ENCODE assay signal across 30 mouse cellular contexts in the genomic region with DNA sequence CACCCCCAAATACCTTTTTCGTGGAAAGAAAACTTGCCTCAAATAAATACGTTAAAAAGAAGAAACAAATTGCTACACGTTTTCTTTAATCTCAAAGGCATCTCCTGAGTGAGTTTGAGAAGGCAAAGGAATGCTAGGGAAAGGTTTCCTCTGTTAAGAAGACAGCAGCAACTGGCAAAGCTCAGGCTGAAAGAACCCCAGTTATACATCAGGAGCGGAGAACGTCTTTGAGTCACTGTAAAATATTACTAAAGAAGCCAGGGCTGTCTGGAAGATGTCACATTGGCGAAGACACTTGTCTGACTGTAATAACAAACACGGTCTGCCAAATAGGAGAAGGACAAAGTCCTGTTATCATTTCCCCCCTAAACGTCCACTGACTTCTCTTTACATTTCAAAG. TPM values are rescaled to one million over a fixed set of nuclear protein-coding genes. Genes with fewer than 3 reads are reported as not detected.
DNase-seq lines count a peak whose midpoint lies in the region; ATAC-seq and TF ChIP-seq lines count a peak whose summit lies in the region.
"Had no signal": no experiment of that assay in that cellular context is flagged by ENCODE, and none has a peak within 500 bp of the region (broad histone marks: within the 10 kb centered on the region; RNA-seq: fewer than 3 reads in every experiment).

No protein-coding gene starts in this region.

- no peaks in the 10 kb centered on the region for H3K9me3 ChIP-seq in heart, embryonic 13.5 days
- no peaks in the 10 kb centered on the region for H3K9me3 ChIP-seq in intestine, embryonic 14.5 days (ENCODE audit: control insufficient read depth, low read length)
- H3K9me3 ChIP-seq in intestine, postnatal 0 days (ENCODE audit: control insufficient read depth): no peaks in the 10 kb centered on the region
- no peaks in the 10 kb centered on the region for H3K9me3 ChIP-seq in intestine, embryonic 16.5 days (ENCODE audit: control insufficient read depth, low read length)
- H3K9me3 ChIP-seq: hindbrain, embryonic 10.5 days; hindbrain, embryonic 15.5 days; liver, embryonic 12.5 days; midbrain, embryonic 15.5 days had no signal

- peak overlapping the region; percentile 51 for H3K4me2 ChIP-seq in heart, embryonic 13.5 days
- peak overlapping the region; percentile 31 for H3K4me2 ChIP-seq in intestine, embryonic 14.5 days (ENCODE audit: low read length)
- H3K4me2 ChIP-seq in intestine, postnatal 0 days (replicated peaks; ENCODE audit: low read depth): no peak overlapping the region
- H3K4me2 ChIP-seq in intestine, embryonic 16.5 days (ENCODE audit: low read depth, low read length): 0 out of 2 replicates have a peak overlapping the region, but pooled peaks have one; percentile 4
- H3K4me2 ChIP-seq: hindbrain, embryonic 15.5 days; liver, embryonic 12.5 days; midbrain, embryonic 15.5 days had no signal

- WGBS in heart, embryonic 13.5 days: 35% methylated on average over 8 of the region's 8 CpGs
- 27% methylated on average over 8 of the region's 8 CpGs for WGBS in intestine, embryonic 14.5 days
- 48% methylated on average over 8 of the region's 8 CpGs for WGBS in intestine, postnatal 0 days
- 43% methylated on average over 8 of the region's 8 CpGs for WGBS in intestine, embryonic 16.5 days

- DNase-seq in heart, adult 11 months: no peak
- DNase-seq in intestine, embryonic 14.5 days (ENCODE audit: low spot score): no peak
- DNase-seq in MN1 (ENCODE audit: low spot score): peak; percentile 39
- DNase-seq in layer of hippocampus, postnatal 25 days (ENCODE audit: extremely low spot score in 1 of 2, low spot score in 1 of 2): no peak
- no peak for DNase-seq in thymus, postnatal 4 days
- DNase-seq: adrenal gland, postnatal 36 days; cerebellum, adult 18-20 months; cerebellum, postnatal 14 days; kidney, postnatal 36 days; layer of hippocampus, postnatal 36 days; left cerebral cortex, postnatal 4 days; liver, postnatal 0 days; lung, postnatal 10 days; right cerebral cortex, postnatal 25 days had no signal

- no peak overlapping the region for H3K4me3 ChIP-seq in heart, embryonic 13.5 days
- no peak overlapping the region for H3K4me3 ChIP-seq in intestine, embryonic 14.5 days (ENCODE audit: low read depth, low read length)
- no peak overlapping the region for H3K4me3 ChIP-seq in intestine, postnatal 0 days (ENCODE audit: low read depth, low read length)
- no peak overlapping the region for H3K4me3 ChIP-seq in intestine, embryonic 16.5 days (ENCODE audit: low read length)
- H3K4me3 ChIP-seq: erythroblast, embryonic 14.5 days; hindbrain, embryonic 10.5 days; hindbrain, embryonic 15.5 days; liver, embryonic 12.5 days; midbrain, embryonic 15.5 days had no signal

- no peak overlapping the region for H3K27ac ChIP-seq in heart, embryonic 13.5 days (replicated peaks)
- H3K27ac ChIP-seq in intestine, embryonic 14.5 days (ENCODE audit: low read depth): peak overlapping the region; percentile 82
- no peak overlapping the region for H3K27ac ChIP-seq in intestine, postnatal 0 days (ENCODE audit: low read depth, low read length)
- H3K27ac ChIP-seq in intestine, embryonic 16.5 days (ENCODE audit: low read length): peak overlapping the region; percentile 57
- H3K27ac ChIP-seq: hindbrain, embryonic 10.5 days; hindbrain, embryonic 15.5 days; liver, embryonic 12.5 days; macrophage; midbrain, embryonic 15.5 days had no signal

- H3K4me1 ChIP-seq in heart, embryonic 13.5 days: peaks cover 35% of the 10 kb centered on the region
- H3K4me1 ChIP-seq in intestine, embryonic 14.5 days (replicated peaks; ENCODE audit: control insufficient read depth, insufficient read depth, low read length): peaks cover 24% of the 10 kb centered on the region; the same call in 1 of the 2 replicates
- peaks cover 2% of the 10 kb centered on the region; the same call in 1 of the 2 replicates for H3K4me1 ChIP-seq in intestine, postnatal 0 days (replicated peaks; ENCODE audit: control insufficient read depth, insufficient read depth, low read length)
- 0 out of 2 replicates have a peak, but pooled peaks cover 7% of the 10 kb centered on the region for H3K4me1 ChIP-seq in intestine, embryonic 16.5 days (ENCODE audit: control insufficient read depth, insufficient read depth, low read length)
- H3K4me1 ChIP-seq: hindbrain, embryonic 10.5 days; hindbrain, embryonic 15.5 days; liver, embryonic 12.5 days; midbrain, embryonic 15.5 days had no signal

- no peak for TF ChIP-seq CTCF in intestine, postnatal 0 days (IDR thresholded peaks at IDR 0.05; ENCODE audit: low read depth)

- H3K36me3 ChIP-seq in heart, embryonic 13.5 days: no peaks in the 10 kb centered on the region
- H3K36me3 ChIP-seq in intestine, embryonic 14.5 days (ENCODE audit: control insufficient read depth, insufficient read depth, low read length): no peaks in the 10 kb centered on the region
- no peaks in the 10 kb centered on the region for H3K36me3 ChIP-seq in intestine, postnatal 0 days (ENCODE audit: control insufficient read depth, insufficient read depth)
- H3K36me3 ChIP-seq in intestine, embryonic 16.5 days (ENCODE audit: control insufficient read depth, insufficient read depth, low read length): no peaks in the 10 kb centered on the region
- H3K36me3 ChIP-seq: hindbrain, embryonic 10.5 days; hindbrain, embryonic 15.5 days; liver, embryonic 12.5 days; midbrain, embryonic 15.5 days had no signal

- H3K9ac ChIP-seq in heart, embryonic 13.5 days: no peak overlapping the region
- H3K9ac ChIP-seq in intestine, embryonic 14.5 days (ENCODE audit: low read length): no peak overlapping the region
- no peak overlapping the region for H3K9ac ChIP-seq in intestine, postnatal 0 days (ENCODE audit: low read depth, low read length)
- H3K9ac ChIP-seq in intestine, embryonic 16.5 days (ENCODE audit: low read depth, low read length): no peak overlapping the region
- H3K9ac ChIP-seq: hindbrain, embryonic 15.5 days; liver, embryonic 12.5 days; liver, postnatal 0 days; midbrain, embryonic 15.5 days had no signal

- no peaks in the 10 kb centered on the region for H3K27me3 ChIP-seq in heart, embryonic 13.5 days (replicated peaks)
- no peaks in the 10 kb centered on the region for H3K27me3 ChIP-seq in intestine, embryonic 14.5 days (replicated peaks; ENCODE audit: control insufficient read depth, insufficient read depth, low read length)
- no peaks in the 10 kb centered on the region for H3K27me3 ChIP-seq in intestine, postnatal 0 days (replicated peaks; ENCODE audit: control insufficient read depth, insufficient read depth, low read length)
- H3K27me3 ChIP-seq in intestine, embryonic 16.5 days (replicated peaks; ENCODE audit: control insufficient read depth, insufficient read depth, low read length): no peaks in the 10 kb centered on the region
- H3K27me3 ChIP-seq: hindbrain, embryonic 15.5 days; liver, embryonic 12.5 days; midbrain, embryonic 15.5 days had no signal

- ATAC-seq in heart, embryonic 13.5 days (ENCODE audit: extremely low read depth, insufficient number of reproducible peaks, low FRiP score, low TSS enrichment): no peak
- peak; percentile 62; the same call in 1 of the 2 replicates for ATAC-seq in intestine, embryonic 14.5 days (replicated peaks; ENCODE audit: low FRiP score, low TSS enrichment, low read depth)
- ATAC-seq in intestine, postnatal 0 days: no peak
- ATAC-seq in intestine, embryonic 16.5 days: 0 out of 2 replicates have a peak, but pooled peaks have one; percentile 56
- ATAC-seq: CD4-positive, CD25-positive, alpha-beta regulatory T cell, adult 4 months; forebrain, embryonic 16.5 days; inflammation-experienced regulatory T-cells, adult 6 months; liver, embryonic 12.5 days; liver, postnatal 0 days; midbrain, embryonic 15.5 days had no signal

RNA-seq across cellular contexts. Expression of gene Otogl, which starts 10.0 kb away (rescaled TPM):
- 0.09 and 0.11 TPM in 2 replicates for polyA plus RNA-seq in heart, embryonic 13.5 days (2015; fragmentation: Nextera tagmentation; extraction: Ambion mirVana)
- polyA plus RNA-seq in intestine, embryonic 14.5 days (2014; fragmentation: Nextera tagmentation; extraction: Ambion mirVana): 0.31 and 0.32 TPM in 2 replicates
- 0.04 TPM in 1 of 2 replicates, not detected in the other for polyA plus RNA-seq in intestine, postnatal 0 days (2015; fragmentation: Nextera tagmentation; extraction: Ambion mirVana)
- 0.02 TPM in 2 replicates for polyA plus RNA-seq in intestine, embryonic 16.5 days (2015; fragmentation: Nextera tagmentation; extraction: Ambion mirVana)
- total RNA-seq in layer of hippocampus, postnatal 25 days (2021): under 1 TPM; 0.34 to 0.56 TPM
- total RNA-seq: megakaryocyte-erythroid progenitor cell, adult 5-6 weeks; neutrophil, adult 5-6 weeks had no signal
- polyA plus RNA-seq: CD4-positive, CD25-positive, alpha-beta regulatory T cell, adult 4 months; erythroblast, embryonic 14.5 days; forebrain, embryonic 11.5 days; inflammation-experienced regulatory T-cells, adult 6 months; liver, postnatal 0 days; macrophage; midbrain, embryonic 15.5 days; neural tube, embryonic 11.5 days had no signal

Comparison
In these comparisons a context has a peak if more than half of its experiments do, and no peak if none do; other contexts are left out.
1. ATAC-seq: peak in intestine, embryonic 14.5 days (single experiment) and intestine, embryonic 16.5 days (single experiment); none in heart, embryonic 13.5 days (single experiment) and intestine, postnatal 0 days (single experiment).
2. H3K27ac ChIP-seq: peak in intestine, embryonic 14.5 days (single experiment) and intestine, embryonic 16.5 days (single experiment); none in heart, embryonic 13.5 days (single experiment) and intestine, postnatal 0 days (single experiment).